Mouse (Mus musculus): ENCODE data around the gene 1600015I10Rik.
A peak's percentile ranks its signal among the peaks of the same experiment; 100 is the strongest.
"Not testable (repeated sequence)": the region's sequence is repeated elsewhere in the genome, so short reads cannot be mapped to it uniquely, and the experiment has no call there.

Gene 1600015I10Rik

GRCm38 (mm10) chr6:48929595-48929994 lies at the start of gene 1600015I10Rik:
TSS of gene 1600015I10Rik (plus strand) at chr6:48929895.
- no peak for DNase-seq (ENCODE audit: low spot score)

GRCm38 (mm10) chr6:48894203-48894602 lies 35.5 kb upstream of the 1600015I10Rik start:
- DNase-seq (ENCODE audit: low spot score), result peak; percentile 1

- DNase-seq (ENCODE audit: low spot score), result peak; percentile 31
Measured at GRCm38 (mm10) chr6:48894938-48895818, 34.5 kb upstream of the 1600015I10Rik start.

GRCm38 (mm10) chr6:48895941-48896340 lies 33.8 kb upstream of the 1600015I10Rik start:
- DNase-seq (ENCODE audit: low spot score), result no peak

GRCm38 (mm10) chr6:48896956-48897355 lies 32.7 kb upstream of the 1600015I10Rik start:
- DNase-seq (ENCODE audit: low spot score), result peak; percentile 17

- DNase-seq (ENCODE audit: low spot score), result not testable (repeated sequence)
Measured at GRCm38 (mm10) chr6:48901316-48901715, 28.4 kb upstream of the 1600015I10Rik start.

- DNase-seq (ENCODE audit: low spot score), result no peak
Measured at GRCm38 (mm10) chr6:48902511-48903406, 26.9 kb upstream of the 1600015I10Rik start.

GRCm38 (mm10) chr6:48903437-48903836 lies 26.3 kb upstream of the 1600015I10Rik start:
- DNase-seq (ENCODE audit: low spot score), result no peak

- peak; percentile 13 for DNase-seq (ENCODE audit: low spot score)
Measured at GRCm38 (mm10) chr6:48905606-48906005, 24.1 kb upstream of the 1600015I10Rik start.

- peak; percentile 17 for DNase-seq (ENCODE audit: low spot score)
Measured at GRCm38 (mm10) chr6:48906371-48906770, 23.3 kb upstream of the 1600015I10Rik start.

GRCm38 (mm10) chr6:48909229-48909628 lies 20.5 kb upstream of the 1600015I10Rik start:
- peak; percentile 18 for DNase-seq (ENCODE audit: low spot score)

- peak; percentile 37 for DNase-seq (ENCODE audit: low spot score)
Measured at GRCm38 (mm10) chr6:48912033-48912432, 17.7 kb upstream of the 1600015I10Rik start.

GRCm38 (mm10) chr6:48913587-48913986 lies 16.1 kb upstream of the 1600015I10Rik start:
- peak; percentile 17 for DNase-seq (ENCODE audit: low spot score)

GRCm38 (mm10) chr6:48949596-48949995 lies 19.9 kb downstream of the 1600015I10Rik start:
- peak; percentile 25 for DNase-seq (ENCODE audit: low spot score)

GRCm38 (mm10) chr6:48950676-48951075 lies 21.0 kb downstream of the 1600015I10Rik start:
- peak; percentile 10 for DNase-seq (ENCODE audit: low spot score)

GRCm38 (mm10) chr6:48951630-48952029 lies 21.9 kb downstream of the 1600015I10Rik start:
- peak; percentile 16 for DNase-seq (ENCODE audit: low spot score)

- DNase-seq (ENCODE audit: low spot score), result peak; percentile 29
Measured at GRCm38 (mm10) chr6:48953220-48953619, 23.5 kb downstream of the 1600015I10Rik start.

- DNase-seq (ENCODE audit: low spot score), result peak; percentile 31
Measured at GRCm38 (mm10) chr6:48954211-48954610, 24.5 kb downstream of the 1600015I10Rik start.

GRCm38 (mm10) chr6:48954946-48955345 lies 25.3 kb downstream of the 1600015I10Rik start:
- peak; percentile 77 for DNase-seq (ENCODE audit: low spot score)

- peak; percentile 17 for DNase-seq (ENCODE audit: low spot score)
Measured at GRCm38 (mm10) chr6:48956785-48957184, 27.1 kb downstream of the 1600015I10Rik start.

- DNase-seq (ENCODE audit: low spot score), result peak; percentile 44
Measured at GRCm38 (mm10) chr6:48958053-48958452, 28.4 kb downstream of the 1600015I10Rik start.

GRCm38 (mm10) chr6:48959151-48959550 lies 29.5 kb downstream of the 1600015I10Rik start:
- peak; percentile 34 for DNase-seq (ENCODE audit: low spot score)
